In the genomic region with DNA sequence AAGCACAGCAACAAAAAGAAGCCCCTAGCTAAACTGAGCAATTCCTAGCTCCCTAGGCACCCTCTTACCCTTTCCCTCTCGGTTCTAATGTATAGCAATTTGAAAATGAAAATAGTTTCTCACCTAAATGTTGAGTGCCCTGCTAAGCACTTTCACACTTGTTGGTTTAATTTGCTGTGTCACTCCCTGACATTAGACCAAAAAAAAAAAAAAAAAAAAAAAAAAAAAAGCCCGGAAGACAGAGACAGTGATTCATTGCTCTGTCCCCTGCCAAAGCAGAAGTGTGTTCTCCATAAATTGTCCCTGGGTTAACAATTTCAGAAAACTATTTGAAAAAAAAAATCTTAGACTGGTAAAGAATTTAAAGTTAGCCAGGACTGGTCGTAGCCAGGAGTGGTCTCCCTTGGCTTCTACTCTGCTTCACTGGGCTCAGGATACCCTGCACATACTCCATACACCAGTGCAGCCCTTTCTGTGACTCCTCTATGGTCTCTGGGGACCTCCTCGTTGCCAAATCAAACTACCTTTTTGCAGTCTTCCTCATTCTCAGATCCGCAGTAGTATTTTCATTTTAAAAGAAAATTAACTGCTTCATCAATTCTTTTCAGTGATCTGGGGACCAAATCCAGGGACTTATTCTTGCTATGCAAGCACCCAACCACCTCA, we compare ENCODE assay signal across 21 mouse cellular contexts.
DNase-seq lines count a peak whose midpoint lies in the region; ATAC-seq lines count a peak whose summit lies in the region.
"Had no signal": no experiment of that assay in that cellular context is flagged by ENCODE, and none has a peak within 500 bp of the region (broad histone marks: within the 10 kb centered on the region; RNA-seq: fewer than 3 reads in every experiment).

No protein-coding gene starts in this region.

- no peak overlapping the region for H3K4me2 ChIP-seq in heart, embryonic 12.5 days
- no peak overlapping the region for H3K4me2 ChIP-seq in hindbrain, embryonic 13.5 days
- H3K4me2 ChIP-seq: limb, embryonic 12.5 days; liver, embryonic 13.5 days; lung, embryonic 15.5 days; midbrain, embryonic 15.5 days had no signal

- H3K9ac ChIP-seq in heart, embryonic 12.5 days: no peak overlapping the region
- H3K9ac ChIP-seq in hindbrain, embryonic 13.5 days: no peak overlapping the region
- H3K9ac ChIP-seq: limb, embryonic 12.5 days; liver, embryonic 13.5 days; lung, embryonic 15.5 days; midbrain, embryonic 15.5 days had no signal

- H3K27ac ChIP-seq in heart, embryonic 12.5 days (ENCODE audit: poor library complexity, severe bottlenecking): no peak overlapping the region
- H3K27ac ChIP-seq in hindbrain, embryonic 13.5 days: no peak overlapping the region
- H3K27ac ChIP-seq in limb, embryonic 10.5 days: no peak overlapping the region
- H3K27ac ChIP-seq: left cerebral cortex, adult 2 months; limb, embryonic 12.5 days; liver, embryonic 13.5 days; lung, embryonic 15.5 days; midbrain, embryonic 15.5 days had no signal

- DNase-seq in heart, adult 11 months: peak; percentile 64
- DNase-seq in Muller cell, postnatal 12 days (ENCODE audit: inconsistent ontology term): peak; percentile 50
- no peak for DNase-seq in limb, embryonic 10.5 days (ENCODE audit: low spot score)
- DNase-seq: gastrocnemius, postnatal 14 days; kidney, postnatal 14 days; layer of hippocampus, adult 9-11 months; liver, embryonic 13.5 days; retina, postnatal 1 day; right cerebral cortex, postnatal 4 days; thymus, postnatal 25 days had no signal

- no peak for ATAC-seq in heart, embryonic 12.5 days (ENCODE audit: insufficient number of reproducible peaks, low FRiP score)
- ATAC-seq in granulocyte monocyte progenitor cell, adult 5-6 weeks (replicated peaks; ENCODE audit: poor library complexity, severe bottlenecking): peak; percentile 77
- peak; percentile 57 for ATAC-seq in neutrophil, adult 5-6 weeks (ENCODE audit: extremely low read depth, insufficient number of reproducible peaks, low FRiP score, poor library complexity, severe bottlenecking)
- ATAC-seq in hindbrain, embryonic 13.5 days (ENCODE audit: low FRiP score): no peak
- ATAC-seq in CD4-positive, CD25-positive, alpha-beta regulatory T cell, adult 4 months: no peak
- ATAC-seq: inflammation-experienced regulatory T-cells, adult 6 months; midbrain, embryonic 15.5 days had no signal

- no peak overlapping the region for H3K4me3 ChIP-seq in heart, embryonic 12.5 days
- no peak overlapping the region for H3K4me3 ChIP-seq in hindbrain, embryonic 13.5 days
- no peak overlapping the region for H3K4me3 ChIP-seq in limb, embryonic 10.5 days
- H3K4me3 ChIP-seq: left cerebral cortex, adult 2 months; limb, embryonic 12.5 days; liver, embryonic 13.5 days; lung, embryonic 15.5 days; megakaryocyte, embryonic 14.5 days; midbrain, embryonic 15.5 days had no signal

- H3K4me1 ChIP-seq in heart, embryonic 12.5 days (replicated peaks): peaks cover 7% of the 10 kb centered on the region; the same call in 1 of the 2 replicates
- H3K4me1 ChIP-seq in hindbrain, embryonic 13.5 days (replicated peaks): no peaks in the 10 kb centered on the region
- H3K4me1 ChIP-seq in limb, embryonic 10.5 days: peaks cover 40% of the 10 kb centered on the region
- H3K4me1 ChIP-seq: lung, embryonic 15.5 days; midbrain, embryonic 15.5 days had no signal

- 67% methylated on average over 5 of the region's 5 CpGs for WGBS in heart, embryonic 12.5 days
- WGBS in hindbrain, embryonic 13.5 days: 73% methylated on average over 5 of the region's 5 CpGs
- 73% methylated on average over 5 of the region's 5 CpGs for WGBS in limb, embryonic 10.5 days

- H3K27me3 ChIP-seq in heart, embryonic 12.5 days (replicated peaks): no peaks in the 10 kb centered on the region
- H3K27me3 ChIP-seq in hindbrain, embryonic 13.5 days: no peaks in the 10 kb centered on the region
- peaks cover 12% of the 10 kb centered on the region; the same call in 1 of the 2 replicates for H3K27me3 ChIP-seq in limb, embryonic 10.5 days (ENCODE audit: low read depth, poor library complexity, severe bottlenecking)
- H3K27me3 ChIP-seq: limb, embryonic 12.5 days; liver, embryonic 13.5 days; lung, embryonic 15.5 days; midbrain, embryonic 15.5 days had no signal

- no peaks in the 10 kb centered on the region for H3K36me3 ChIP-seq in heart, embryonic 12.5 days
- H3K36me3 ChIP-seq in hindbrain, embryonic 13.5 days: no peaks in the 10 kb centered on the region
- no peaks in the 10 kb centered on the region for H3K36me3 ChIP-seq in limb, embryonic 10.5 days
- H3K36me3 ChIP-seq: limb, embryonic 12.5 days; liver, embryonic 13.5 days; lung, embryonic 15.5 days; midbrain, embryonic 15.5 days had no signal

- H3K9me3 ChIP-seq in heart, embryonic 12.5 days (replicated peaks): no peaks in the 10 kb centered on the region
- no peaks in the 10 kb centered on the region for H3K9me3 ChIP-seq in hindbrain, embryonic 13.5 days
- H3K9me3 ChIP-seq in limb, embryonic 10.5 days (replicated peaks): no peaks in the 10 kb centered on the region
- H3K9me3 ChIP-seq: limb, embryonic 12.5 days; liver, embryonic 13.5 days; lung, embryonic 15.5 days; megakaryocyte, embryonic 14.5 days; midbrain, embryonic 15.5 days had no signal

Comparison
In these comparisons a context has a peak if more than half of its experiments do, and no peak if none do; other contexts are left out.
1. ATAC-seq: peak in granulocyte monocyte progenitor cell, adult 5-6 weeks (single experiment) and neutrophil, adult 5-6 weeks (single experiment); none in heart, embryonic 12.5 days (single experiment), hindbrain, embryonic 13.5 days (single experiment) and CD4-positive, CD25-positive, alpha-beta regulatory T cell, adult 4 months (single experiment).